ENCODE assay signal across 17 mouse cellular contexts in genomic region chr7:134546187-134546586, GRCm38 (mm10).
DNase-seq lines count a peak whose midpoint lies in the region; ATAC-seq and TF ChIP-seq lines count a peak whose summit lies in the region.
"Had no signal": no experiment of that assay in that cellular context is flagged by ENCODE, and none has a peak within 500 bp of the region (broad histone marks: within the 10 kb centered on the region; RNA-seq: fewer than 3 reads in every experiment).

No protein-coding gene starts in this region.

- WGBS in stomach, postnatal 0 days = 78% methylated on average over 6 of the region's 6 CpGs
- 82% methylated on average over 6 of the region's 6 CpGs for WGBS in hindbrain, embryonic 16.5 days

- intact Hi-C loops in gastrocnemius, adult 2 months (cut with DNase I) = no loop called here
- intact Hi-C loops in gastrocnemius, postnatal 36 days (cut with DNase I) = no loop called here
- intact Hi-C loops in left cerebral cortex, adult 2 months (cut with DNase I) = no loop called here

- no peak for TF ChIP-seq EP300 in stomach, postnatal 0 days (optimal IDR thresholded peaks at IDR 0.05)

- no peak overlapping the region for H3K9ac ChIP-seq in stomach, postnatal 0 days (ENCODE audit: low read length)
- no peak overlapping the region for H3K9ac ChIP-seq in hindbrain, embryonic 16.5 days (ENCODE audit: low read depth, low read length)
- H3K9ac ChIP-seq: embryonic facial prominence, embryonic 15.5 days; kidney, embryonic 15.5 days; limb, embryonic 15.5 days had no signal

- no peaks in the 10 kb centered on the region for H3K4me1 ChIP-seq in stomach, postnatal 0 days (replicated peaks; ENCODE audit: control insufficient read depth, insufficient read depth)
- H3K4me1 ChIP-seq in hindbrain, embryonic 16.5 days (ENCODE audit: control insufficient read depth, insufficient read depth, low read depth, low read length) = peaks cover 12% of the 10 kb centered on the region

- H3K36me3 ChIP-seq in stomach, postnatal 0 days (ENCODE audit: control insufficient read depth, insufficient read depth, low read length) = no peaks in the 10 kb centered on the region
- H3K36me3 ChIP-seq in hindbrain, embryonic 16.5 days (ENCODE audit: control insufficient read depth, insufficient read depth, low read length) = no peaks in the 10 kb centered on the region
- H3K36me3 ChIP-seq: embryonic facial prominence, embryonic 15.5 days; kidney, embryonic 15.5 days; limb, embryonic 15.5 days; midbrain, embryonic 10.5 days had no signal

- no peaks in the 10 kb centered on the region for H3K9me3 ChIP-seq in stomach, postnatal 0 days (ENCODE audit: control insufficient read depth, low read length)
- no peaks in the 10 kb centered on the region for H3K9me3 ChIP-seq in hindbrain, embryonic 16.5 days (ENCODE audit: control insufficient read depth, low read length)
- H3K9me3 ChIP-seq: embryonic facial prominence, embryonic 15.5 days; kidney, embryonic 15.5 days; limb, embryonic 15.5 days; midbrain, embryonic 10.5 days had no signal

- no peaks in the 10 kb centered on the region for H3K27me3 ChIP-seq in stomach, postnatal 0 days (ENCODE audit: control insufficient read depth, insufficient read depth, low read length)
- H3K27me3 ChIP-seq in hindbrain, embryonic 16.5 days (replicated peaks; ENCODE audit: control insufficient read depth, insufficient read depth, low read length) = no peaks in the 10 kb centered on the region
- H3K27me3 ChIP-seq: embryonic facial prominence, embryonic 15.5 days; kidney, embryonic 15.5 days; limb, embryonic 15.5 days had no signal

- no peak overlapping the region for H3K4me2 ChIP-seq in stomach, postnatal 0 days (replicated peaks; ENCODE audit: low read depth)
- no peak overlapping the region for H3K4me2 ChIP-seq in hindbrain, embryonic 16.5 days (ENCODE audit: low read length)
- H3K4me2 ChIP-seq: embryonic facial prominence, embryonic 15.5 days; kidney, embryonic 15.5 days; limb, embryonic 15.5 days had no signal

- no peak for ATAC-seq in stomach, postnatal 0 days (ENCODE audit: low FRiP score, low TSS enrichment)
- ATAC-seq in hindbrain, embryonic 16.5 days = no peak

- no peak overlapping the region for H3K27ac ChIP-seq in gastrocnemius, adult 2 months
- no peak overlapping the region for H3K27ac ChIP-seq in left cerebral cortex, adult 2 months
- no peak overlapping the region for H3K27ac ChIP-seq in stomach, postnatal 0 days (replicated peaks)
- no peak overlapping the region for H3K27ac ChIP-seq in hindbrain, embryonic 16.5 days (ENCODE audit: low read depth, low read length)
- H3K27ac ChIP-seq: embryonic facial prominence, embryonic 15.5 days; kidney, embryonic 15.5 days; limb, embryonic 15.5 days; midbrain, embryonic 10.5 days had no signal

- no peak overlapping the region for H3K4me3 ChIP-seq in gastrocnemius, adult 2 months
- H3K4me3 ChIP-seq in left cerebral cortex, adult 2 months = no peak overlapping the region
- H3K4me3 ChIP-seq in stomach, postnatal 0 days (ENCODE audit: low read depth, low read length) = no peak overlapping the region
- no peak overlapping the region for H3K4me3 ChIP-seq in hindbrain, embryonic 16.5 days (ENCODE audit: low read length)
- H3K4me3 ChIP-seq: embryonic facial prominence, embryonic 15.5 days; kidney, embryonic 15.5 days; limb, embryonic 15.5 days; midbrain, embryonic 10.5 days had no signal

- DNase-seq in gastrocnemius, adult 2 months = no peak
- no peak for DNase-seq in gastrocnemius, postnatal 36 days
- no peak for DNase-seq in left cerebral cortex, adult 2 months (ENCODE audit: extremely low spot score in 1 of 2, low spot score in 2 of 2)
- DNase-seq in left cerebral cortex, adult 8-10 months (ENCODE audit: low spot score in 2 of 2) = no peak
- DNase-seq in thymus, postnatal 4 days = peak; percentile 21
- no peak for DNase-seq in thymus, postnatal 10 days (ENCODE audit: low spot score in 2 of 2)
- no peak for DNase-seq in stomach, postnatal 0 days (ENCODE audit: low spot score)
- DNase-seq: heart, postnatal 4 days; layer of hippocampus, adult 9-11 months; lung, postnatal 14 days; right cerebral cortex, postnatal 4 days; thymus, adult 18-20 months had no signal

- peak; percentile 24; the same call in 1 of the 2 replicates for TF ChIP-seq CTCF in gastrocnemius, adult 2 months (IDR thresholded peaks at IDR 0.05)
- TF ChIP-seq CTCF in left cerebral cortex, adult 2 months (IDR thresholded peaks at IDR 0.05) = peak; percentile 22
- peak; percentile 47 for TF ChIP-seq CTCF in stomach, postnatal 0 days (IDR thresholded peaks at IDR 0.05; ENCODE audit: low read depth)
